Mouse (Mus musculus) liver, adult 10 weeks (tissue): ENCODE results near the gene Olfr998. TPM values are rescaled to one million over a fixed set of nuclear protein-coding genes. Genes with fewer than 3 reads are reported as not detected.

ENCODE experiments used
- polyA plus RNA-seq: library from polyadenylated mRNA; stranded (reverse); fragments of 350-450 nt; fragmentation: Illumina TruSeq; extraction: RNeasy Lipid Tissue Mini Kit (QIAGEN cat#74804); gene quantifications from one replicate; pipeline ENCODE4 v1.2.3, GENCODE M21; 2014; ENCODE audit warnings: low read depth, low replicate concordance

Gene Olfr998
- polyA plus RNA-seq, result not detected

GRCm38 (mm10) chr2:85588648-85589047 lies at the start of gene Olfr998:
Olfr998 (plus strand) TSS chr2:85588948.

GRCm38 (mm10) chr2:85578915-85579314 lies 9.8 kb upstream of the Olfr998 start, which contains the start of gene Olfr996:
Olfr996 (plus strand) TSS chr2:85579215.

GRCm38 (mm10) chr2:85611803-85612202 lies 23.1 kb downstream of the Olfr998 start, which contains the start of gene Olfr1000:
Olfr1000 (minus strand) TSS chr2:85611903.

Other genes with a start within 250 kb of the Olfr998 start
- not detected for gene Olfr987, start 249.6 kb upstream of the Olfr998 start, polyA plus RNA-seq
- gene Olfr988, start 225.7 kb upstream of the Olfr998 start, polyA plus RNA-seq, result not detected
- not detected for gene Olfr992, start 179.5 kb upstream of the Olfr998 start, polyA plus RNA-seq
- gene Olfr993, start 174.1 kb upstream of the Olfr998 start, polyA plus RNA-seq, result not detected
- gene Olfr994, start 152.5 kb upstream of the Olfr998 start, polyA plus RNA-seq, result not detected
- not detected for gene Olfr995, start 145.3 kb upstream of the Olfr998 start, polyA plus RNA-seq
- not detected for gene 4833423E24Rik, start 69.9 kb upstream of the Olfr998 start, polyA plus RNA-seq
- gene Olfr996, start 9.7 kb upstream of the Olfr998 start, polyA plus RNA-seq, result not detected
- not detected for gene Olfr1000, start 23.0 kb downstream of the Olfr998 start, polyA plus RNA-seq
- gene Olfr1002, start 61.8 kb downstream of the Olfr998 start, polyA plus RNA-seq, result not detected
- not detected for gene Olfr154, start 75.5 kb downstream of the Olfr998 start, polyA plus RNA-seq
- gene Olfr1006, start 89.8 kb downstream of the Olfr998 start, polyA plus RNA-seq, result not detected
- gene Olfr1008, start 100.5 kb downstream of the Olfr998 start, polyA plus RNA-seq, result not detected
- not detected for gene Olfr1009, start 126.5 kb downstream of the Olfr998 start, polyA plus RNA-seq
- gene Olfr1012, start 173.8 kb downstream of the Olfr998 start, polyA plus RNA-seq, result not detected
- not detected for gene Olfr1013, start 178.2 kb downstream of the Olfr998 start, polyA plus RNA-seq
- gene Olfr1014, start 183.8 kb downstream of the Olfr998 start, polyA plus RNA-seq, result not detected
- gene Olfr1015, start 193.1 kb downstream of the Olfr998 start, polyA plus RNA-seq, result not detected
- gene Olfr1016, start 213.6 kb downstream of the Olfr998 start, polyA plus RNA-seq, result not detected
- not detected for gene Olfr1018, start 229.5 kb downstream of the Olfr998 start, polyA plus RNA-seq